Mouse (Mus musculus) erythroid progenitor cell, adult 5-6 weeks (primary cell): ENCODE measurements around the gene Glra4. TPM values are rescaled to one million over a fixed set of nuclear protein-coding genes. Genes with fewer than 3 reads are reported as not detected.
A peak's percentile ranks its signal among the peaks of the same experiment; 100 is the strongest.

Source experiments
- ATAC-seq: replicated peaks from 2 replicates; pipeline ENCODE4 v1.8.0; 2016; ENCODE audit warnings: moderate number of reproducible peaks, mild to moderate bottlenecking, moderate TSS enrichment, inconsistent platforms; ENCODE audit not compliant: poor library complexity, low FRiP score, severe bottlenecking
- total RNA-seq, 2 experiments: library from RNA; stranded (forward) in 1 of 2; stranded (reverse) in 1 of 2; fragments of 150-400 nt in 1 of 2; fragments of 186-747, 209-891 nt in 1 of 2; gene quantifications; 2 replicates each; pipeline versions ENCODE4 v1.2.3 to v1.2.4; 2015 to 2017; ENCODE audit warnings: low replicate concordance in 2 of 2

The Glra4 gene
- total RNA-seq (2015; ENCODE audit: low replicate concordance) (not detected in 2 replicates), total RNA-seq (2017; ENCODE audit: low replicate concordance) (not detected in 2 replicates)

DNA sequence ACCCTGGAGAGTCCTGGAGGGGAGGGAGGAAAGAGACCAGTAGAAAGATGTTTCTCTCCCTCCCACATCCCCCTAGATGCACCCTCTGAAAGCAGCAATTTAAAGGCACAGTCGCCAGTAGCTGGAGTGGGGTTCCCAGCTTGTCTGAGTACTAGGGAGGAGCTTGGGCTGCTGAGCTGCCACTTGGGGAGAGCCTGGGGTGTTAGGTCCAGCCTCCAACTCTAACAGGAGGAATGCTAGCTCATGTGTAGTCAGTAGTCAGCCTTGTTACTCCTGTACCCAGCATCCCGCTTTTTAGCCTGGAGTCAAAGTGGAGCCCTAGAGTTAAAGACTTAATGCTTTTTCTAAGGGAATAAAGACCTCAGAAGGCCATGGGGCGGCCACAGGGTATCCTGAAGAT is at the start of gene Glra4:
TSS of gene Glra4 (minus strand) at position 101 of the 400 bp plus-strand sequence.
- no peak for ATAC-seq

DNA sequence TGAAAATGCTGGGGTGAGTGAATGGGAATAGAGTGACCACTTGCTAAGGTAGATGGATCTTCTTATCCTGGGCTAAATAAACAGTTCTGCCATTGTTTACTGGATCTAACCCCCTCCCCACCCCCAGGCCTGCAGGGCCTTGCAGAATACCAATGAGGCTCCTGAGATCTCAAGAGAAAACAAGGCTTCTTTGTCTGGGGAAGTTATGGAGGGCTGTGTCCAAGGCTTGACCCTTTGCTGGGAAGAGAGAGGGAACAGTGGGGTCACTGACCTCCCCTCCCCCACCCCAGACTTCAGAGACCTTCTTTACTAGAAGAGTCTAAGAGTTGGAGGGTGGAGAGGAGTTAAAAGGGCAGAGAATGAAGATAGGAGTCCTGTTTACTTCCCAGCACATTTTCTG is 48.7 kb upstream of the Glra4 start:
- ATAC-seq = no peak

GRCm38 (mm10) chrX:136825016-136825415 is 45.1 kb upstream of the Glra4 start:
- ATAC-seq = no peak

DNA sequence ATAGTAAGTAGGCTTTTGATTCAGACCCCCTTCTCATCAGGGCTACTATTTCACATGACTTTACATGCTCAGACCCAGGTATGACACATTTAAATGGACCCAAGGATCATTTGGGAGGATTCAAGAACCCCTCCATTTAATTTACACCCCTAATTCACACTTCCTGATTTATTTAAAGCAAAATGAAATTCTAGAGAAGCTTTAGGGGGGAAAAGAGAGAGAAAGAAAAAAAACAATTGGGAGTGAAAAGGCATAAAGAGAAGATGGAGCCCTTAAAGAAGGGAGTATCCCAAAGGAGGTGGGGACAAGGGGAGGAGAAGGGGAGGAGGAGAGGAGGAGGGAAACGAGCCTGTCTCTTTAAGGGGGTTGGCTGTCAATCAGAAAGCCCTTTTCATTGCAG is 42.4 kb upstream of the Glra4 start, which contains the start of gene Plp1:
TSS of gene Plp1 (plus strand) at position 301 of the 400 bp plus-strand sequence.
- no peak for ATAC-seq

DNA sequence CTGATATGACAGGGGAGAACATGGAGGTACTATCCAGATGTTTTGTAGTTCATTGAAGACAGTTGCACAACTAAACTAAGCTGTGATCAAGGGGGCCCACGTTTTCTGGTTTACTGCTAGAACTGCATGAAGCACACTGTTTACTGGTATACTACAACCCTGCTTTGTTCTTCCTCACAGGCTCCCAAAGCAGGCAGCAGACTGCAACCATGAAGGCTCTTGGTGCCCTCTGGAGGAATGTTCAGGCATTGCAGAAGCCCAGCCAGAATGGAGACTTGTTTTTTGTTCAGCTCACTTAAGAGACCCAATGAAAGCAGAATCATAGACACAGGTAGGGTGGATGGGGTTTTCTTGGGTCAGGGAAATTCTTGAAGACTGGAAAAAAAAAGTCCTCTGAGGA is 40.3 kb upstream of the Glra4 start:
- ATAC-seq = no peak

GRCm38 (mm10) chrX:136819752-136820151 is 39.8 kb upstream of the Glra4 start:
- ATAC-seq = no peak

DNA sequence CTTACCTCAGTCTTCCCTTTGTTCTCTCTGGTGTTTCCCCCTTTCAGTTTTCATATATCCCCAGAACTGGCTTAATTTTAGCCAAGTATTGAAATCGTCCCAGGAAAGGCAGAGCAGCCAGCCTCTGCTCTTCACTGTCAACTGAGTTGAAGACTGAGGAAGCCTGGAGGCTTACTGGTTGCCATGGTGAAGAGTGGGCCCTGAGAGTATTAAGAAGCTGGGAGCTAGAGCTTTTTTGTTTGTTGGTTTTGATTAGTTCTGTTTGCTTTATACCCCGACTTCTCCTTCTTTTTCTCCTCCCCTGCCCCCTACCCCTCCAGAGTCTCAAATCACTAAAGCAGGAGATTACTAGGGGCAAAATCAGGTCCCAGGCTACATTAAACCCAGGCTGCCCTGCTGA is 17.3 kb upstream of the Glra4 start:
- ATAC-seq = no peak

DNA sequence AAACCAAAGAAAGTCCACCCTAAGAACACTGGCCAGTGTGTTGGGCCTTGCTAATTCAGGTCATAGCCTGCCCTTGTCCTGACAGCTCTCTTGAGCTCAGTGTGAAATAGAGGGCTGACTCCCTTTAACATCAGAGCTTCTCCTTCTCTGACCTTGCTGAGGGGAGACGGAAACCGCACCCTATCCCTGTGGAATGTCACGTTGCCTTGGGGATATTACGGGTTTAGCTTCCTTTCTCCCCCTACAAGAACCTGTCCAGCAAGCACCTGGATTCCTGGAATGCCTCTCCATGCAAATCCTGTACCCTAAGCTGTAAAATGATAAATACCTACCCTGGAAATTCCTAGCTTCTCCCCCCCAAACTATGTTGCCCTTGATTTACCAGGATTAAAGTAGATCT is 9.5 kb upstream of the Glra4 start:
- no peak for ATAC-seq

- ATAC-seq = no peak
Observed at GRCm38 (mm10) chrX:136779262-136779661, 679 bp downstream of the Glra4 start.

- no peak for ATAC-seq
Observed at GRCm38 (mm10) chrX:136778046-136778445, 1.9 kb downstream of the Glra4 start.

GRCm38 (mm10) chrX:136773035-136773434 is 6.9 kb downstream of the Glra4 start:
- ATAC-seq = no peak

- 0 out of 2 replicates have a peak, but pooled peaks have one; percentile 39 for ATAC-seq
Observed at GRCm38 (mm10) chrX:136761103-136762074, 18.6 kb downstream of the Glra4 start.

DNA sequence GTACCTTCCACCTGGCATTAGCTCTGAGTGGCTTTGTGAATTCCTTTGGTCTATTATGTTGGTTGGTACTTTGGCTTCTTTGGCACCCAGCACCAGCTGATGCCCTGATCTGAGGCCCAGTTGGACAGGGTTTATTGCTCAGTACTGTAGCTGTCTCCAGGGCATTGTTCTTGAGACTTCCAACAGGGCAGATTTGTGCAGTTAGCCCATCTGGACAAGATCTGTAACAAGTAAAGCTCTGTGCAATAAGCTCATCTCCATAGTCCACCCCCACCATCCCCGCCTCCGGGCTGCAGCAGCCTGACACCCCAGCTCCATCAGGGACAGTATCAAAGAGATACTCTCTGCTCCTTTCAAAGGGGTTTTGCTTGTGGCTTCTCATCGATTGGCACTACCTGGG is 24.5 kb downstream of the Glra4 start:
- no peak for ATAC-seq

- no peak for ATAC-seq
Observed at GRCm38 (mm10) chrX:136749329-136749728, 30.6 kb downstream of the Glra4 start.

- no peak for ATAC-seq
Observed at GRCm38 (mm10) chrX:136744663-136745062, 35.3 kb downstream of the Glra4 start.

DNA sequence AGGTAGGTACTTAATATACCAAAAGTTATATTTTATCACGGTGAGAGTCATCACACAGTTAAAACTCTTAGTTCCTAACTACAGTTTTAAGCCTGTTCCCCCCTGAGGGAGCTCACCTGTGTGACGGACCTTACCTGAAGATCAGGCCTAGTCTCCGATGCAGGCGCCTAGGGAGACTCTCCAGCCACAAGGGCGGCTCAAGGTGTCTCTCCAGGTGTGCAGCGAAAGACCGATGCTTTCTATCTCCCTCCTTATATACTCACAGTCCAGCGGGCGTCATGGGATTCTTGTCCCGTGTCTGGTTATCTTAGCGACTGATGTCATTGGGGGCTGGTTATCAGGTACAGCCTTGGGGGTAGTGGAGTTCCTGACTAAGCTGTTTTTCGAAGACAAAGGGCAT is 36.5 kb downstream of the Glra4 start, which contains the start of gene Morf4l2:
TSS of gene Morf4l2 (minus strand) at position 232 of the 400 bp plus-strand sequence.
- ATAC-seq = no peak

- ATAC-seq = no peak
Observed at GRCm38 (mm10) chrX:136742661-136743103, 37.3 kb downstream of the Glra4 start.

GRCm38 (mm10) chrX:136742241-136742640 is 37.7 kb downstream of the Glra4 start:
- ATAC-seq = no peak

DNA sequence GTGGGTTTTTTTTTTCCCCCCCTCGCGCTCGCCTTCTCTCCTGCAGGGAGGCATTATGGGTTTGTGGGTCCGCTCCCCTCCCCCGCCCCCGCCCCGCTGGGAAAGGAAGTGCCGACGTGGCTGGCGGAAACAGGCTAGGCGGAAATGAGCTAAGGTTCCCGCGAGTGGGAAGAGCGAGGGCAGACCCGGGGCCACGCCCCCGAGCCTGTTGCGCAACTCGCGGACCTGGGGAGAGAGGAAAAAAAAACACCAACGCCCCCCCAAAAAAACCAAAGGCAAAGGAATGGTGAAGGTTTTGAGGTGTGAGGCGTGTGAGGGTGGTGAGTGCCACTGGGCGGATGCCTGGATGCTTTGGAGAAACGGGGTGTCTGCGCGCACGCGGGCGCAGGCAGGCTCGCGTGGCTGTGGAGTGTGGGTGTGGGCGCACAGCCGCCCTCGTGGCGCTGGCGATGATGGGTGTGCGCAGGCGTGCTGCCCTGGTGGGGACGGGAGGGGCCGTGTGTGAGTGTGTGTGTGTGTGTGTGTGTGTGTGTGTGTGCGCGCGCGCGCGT is 38.2 kb downstream of the Glra4 start:
- peak; percentile 77 for ATAC-seq

DNA sequence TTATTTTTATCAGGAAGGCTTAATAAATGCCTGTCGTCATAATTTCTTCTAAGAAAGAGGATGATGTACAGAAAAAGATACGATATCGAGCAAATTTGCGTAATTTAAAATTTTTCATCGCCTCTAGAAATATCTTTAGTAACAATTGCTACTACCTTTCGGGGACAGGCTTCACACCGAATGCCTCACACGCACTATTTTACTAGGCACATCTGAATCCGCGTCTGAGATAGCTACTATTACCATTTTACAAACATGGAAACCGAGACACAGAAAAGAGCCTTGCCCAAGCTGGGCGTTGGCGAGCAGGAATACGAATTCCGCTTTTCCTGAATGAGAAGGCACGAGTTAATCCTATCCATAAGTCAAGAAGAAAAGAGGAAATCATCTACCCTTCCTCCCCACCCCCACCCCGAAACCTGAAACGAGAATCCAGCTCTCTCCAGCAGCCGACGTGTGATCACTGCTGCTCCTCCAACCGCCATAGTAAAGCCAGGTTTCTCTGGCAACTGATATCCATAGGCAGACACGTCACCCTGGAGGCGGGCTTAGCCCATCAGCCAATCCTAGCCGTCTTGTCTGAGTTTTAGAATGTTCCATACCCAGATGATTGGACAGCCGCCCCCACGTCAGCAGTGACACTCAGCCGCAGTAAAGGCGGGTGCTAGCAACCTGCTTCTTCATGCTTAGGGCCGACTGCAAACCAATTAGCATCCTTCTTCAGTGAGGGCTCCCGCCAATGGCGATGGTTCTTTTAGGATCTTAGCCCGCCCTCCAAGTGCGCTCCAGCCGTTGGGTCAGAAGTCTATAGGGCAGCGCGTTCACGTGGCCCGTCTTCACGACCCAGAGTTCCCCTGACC is 38.9 kb downstream of the Glra4 start:
- peak; percentile 95 for ATAC-seq
